Mouse (Mus musculus) limb, embryonic 12.5 days (tissue): ENCODE results near the gene Adam23. TPM values are rescaled to one million over a fixed set of nuclear protein-coding genes. Genes with fewer than 3 reads are reported as not detected.

Source experiments
- polyA plus RNA-seq: library from polyadenylated mRNA; unstranded; fragments of >200 nt; fragmentation: Nextera tagmentation; extraction: Ambion mirVana; gene quantifications from 2 replicates; pipeline ENCODE4 v1.2.1, GENCODE M21; 2016

Gene Adam23
- polyA plus RNA-seq, 1 experiment from 2014 or later: 4.1 TPM

Other genes with a start within 250 kb of the Adam23 start
- 0.20 TPM in 1 of 2 replicates, not detected in the other for gene Gpr1, start 231.3 kb upstream of the Adam23 start, polyA plus RNA-seq
- gene Zdbf2, start 172.6 kb upstream of the Adam23 start, polyA plus RNA-seq: 14.0 and 15.4 TPM in 2 replicates
- gene Gm39653, start 170.1 kb downstream of the Adam23 start, polyA plus RNA-seq: not detected in 2 replicates
- gene Dytn, start 241.0 kb downstream of the Adam23 start, polyA plus RNA-seq: not detected in 2 replicates